Mouse (Mus musculus) embryonic facial prominence, embryonic 11.5 days (tissue): ENCODE data around the gene Mdc1. TPM values are rescaled to one million over a fixed set of nuclear protein-coding genes. Genes with fewer than 3 reads are reported as not detected.

ENCODE experiments used
- ATAC-seq: fragments of 200-750 bp; cut with Nextera tagmentation; replicated peaks from 2 replicates; pipeline ENCODE4 v1.8.0; 2017; ENCODE audit warnings: low read depth; ENCODE audit not compliant: insufficient number of reproducible peaks, low FRiP score, low TSS enrichment
- DNase-seq: peaks from one replicate; pipeline ENCODE4 v3.0.0-alpha.2; 2015; ENCODE audit warnings: low spot score
- H3K27ac ChIP-seq: fragments of 300-500 bp; sonication (generic); replicated peaks from 2 replicates; pipeline ENCODE4 v1.5.1; 2014; ENCODE audit warnings: mild to moderate bottlenecking, low read depth, low read length, control low read depth
- H3K27me3 ChIP-seq: fragments of 300-500 bp; sonication (generic); 2 replicates; pipeline ENCODE4 v1.6.1; 2014; ENCODE audit warnings: mild to moderate bottlenecking, low read length, moderate library complexity, mixed read lengths; ENCODE audit not compliant: control insufficient read depth, insufficient read depth
- H3K36me3 ChIP-seq: fragments of 300-500 bp; sonication (generic); replicated peaks from 2 replicates; pipeline ENCODE4 v1.6.1; 2014; ENCODE audit warnings: low read depth, mild to moderate bottlenecking, low read length, moderate library complexity, mixed read lengths; ENCODE audit not compliant: control insufficient read depth, insufficient read depth
- H3K4me1 ChIP-seq: fragments of 300-500 bp; sonication (generic); 2 replicates; pipeline ENCODE4 v1.6.1; 2014; ENCODE audit warnings: low read length, mixed read lengths; ENCODE audit not compliant: control insufficient read depth, insufficient read depth
- H3K4me2 ChIP-seq: fragments of 300-500 bp; sonication (generic); 2 replicates; pipeline ENCODE4 v1.6.1; 2014; ENCODE audit warnings: low read depth, mild to moderate bottlenecking, control low read depth, low read length, moderate library complexity
- H3K4me3 ChIP-seq: fragments of 300-500 bp; sonication (generic); 2 replicates; pipeline ENCODE4 v1.5.1; 2014; ENCODE audit warnings: low read depth, low read length, control low read depth
- H3K9ac ChIP-seq: fragments of 300-500 bp; sonication (generic); replicated peaks from 2 replicates; pipeline ENCODE4 v1.6.1; 2014; ENCODE audit warnings: mild to moderate bottlenecking, control low read depth, low read length
- H3K9me3 ChIP-seq: fragments of 300-500 bp; sonication (generic); replicated peaks from 2 replicates; pipeline ENCODE4 v1.6.1; 2016; ENCODE audit warnings: mild to moderate bottlenecking, low read length, inconsistent platforms, mixed read lengths; ENCODE audit not compliant: control insufficient read depth
- WGBS: fragments of 180-500 bp; shearing (Covaris S2); extraction: QIAGEN DNeasy Blood & Tissue Kit; methylation state at CpG from one replicate; pipeline ENCODE4 v1.1.7; 2014; 5-methylcytosine and 5-hydroxymethylcytosine counted together
- polyA plus RNA-seq: library from polyadenylated mRNA; unstranded; fragments of >200 nt; fragmentation: Nextera tagmentation; extraction: Ambion mirVana; gene quantifications from 2 replicates; pipeline ENCODE4 v1.2.1, GENCODE M21; 2014

Gene Mdc1
- polyA plus RNA-seq, 1 experiment from 2014 or later, result 23.4 TPM

- Histone ChIP-seq H3K27ac (no peak overlapping the region), H3K9ac (no peak overlapping the region), H3K36me3 (peaks cover 5% of the 10 kb centered on the region), H3K4me2 (peak overlapping the region; percentile 3), H3K9me3 (no peaks in the 10 kb centered on the region), H3K4me3 (peak overlapping the region; percentile 19), H3K4me1 (peaks cover 3% of the 10 kb centered on the region; the same call in 1 of the 2 replicates), H3K27me3 (no peaks in the 10 kb centered on the region)
- DNase-seq (no peak), ATAC-seq (no peak)
- 54% methylated on average over 14 of the region's 14 CpGs for WGBS
Measured at GRCm38 (mm10) chr17:35840561-35840960, 754 bp upstream of the Mdc1 start.

DNA sequence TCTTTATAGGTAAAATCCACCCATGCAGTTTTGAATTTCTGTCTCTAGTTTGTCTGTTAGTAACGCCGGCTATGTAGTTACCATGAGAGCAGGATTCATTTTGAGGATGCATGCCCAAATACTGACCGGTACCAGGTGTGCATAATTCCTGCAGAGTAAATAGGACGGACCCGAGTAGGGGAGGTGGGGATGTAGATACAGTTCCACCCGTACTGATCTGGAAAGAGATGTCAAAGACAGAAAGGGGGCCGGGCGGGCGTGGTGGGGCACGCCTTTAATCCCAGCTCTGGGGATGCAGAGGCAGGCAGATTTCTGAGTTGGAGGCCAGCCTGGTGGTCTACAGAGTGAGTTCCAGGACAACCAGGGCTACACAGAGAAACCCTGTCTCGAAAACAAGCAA is 691 bp downstream of the Mdc1 start:
- Histone ChIP-seq H3K27ac (peak overlapping the region; percentile 35; the same call in 1 of the 2 replicates), H3K9ac (peak overlapping the region; percentile 78), H3K36me3 (no peaks in the 10 kb centered on the region; the same call in 1 of the 2 replicates), H3K4me1 (no peaks in the 10 kb centered on the region), H3K27me3 (no peaks in the 10 kb centered on the region), H3K4me3 (peak overlapping the region; percentile 59), H3K9me3 (no peaks in the 10 kb centered on the region), H3K4me2 (peak overlapping the region; percentile 57)
- DNase-seq, result peak; percentile 37
- 20% methylated on average over 11 of the region's 11 CpGs for WGBS
- ATAC-seq, result no peak

DNA sequence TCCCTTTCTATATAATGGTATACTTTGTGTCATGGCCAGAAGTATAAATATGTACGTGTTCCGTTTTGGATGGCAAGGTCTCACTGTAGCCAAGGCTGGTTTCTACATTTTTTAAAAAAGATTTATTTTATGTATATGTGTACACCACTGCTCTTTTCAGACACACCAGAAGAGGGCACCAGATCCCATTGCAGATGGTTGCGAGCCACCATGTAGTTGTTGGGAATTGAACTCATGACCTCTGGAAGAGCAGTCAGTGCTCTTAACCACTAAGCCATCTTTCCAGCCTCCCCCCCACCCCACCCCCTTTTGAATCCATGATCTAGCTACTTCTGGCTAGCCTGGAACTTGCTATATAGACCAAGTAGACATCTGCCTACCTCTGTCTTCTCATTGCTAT is 2.2 kb downstream of the Mdc1 start:
- 94% methylated on average over 3 of the region's 3 CpGs for WGBS
- Histone ChIP-seq H3K4me3 (no peak overlapping the region), H3K36me3 (no peaks in the 10 kb centered on the region; the same call in 1 of the 2 replicates), H3K4me2 (no peak overlapping the region), H3K9ac (no peak overlapping the region), H3K27me3 (no peaks in the 10 kb centered on the region), H3K27ac (no peak overlapping the region), H3K4me1 (no peaks in the 10 kb centered on the region), H3K9me3 (no peaks in the 10 kb centered on the region)
- ATAC-seq, result no peak
- DNase-seq, result no peak

DNA sequence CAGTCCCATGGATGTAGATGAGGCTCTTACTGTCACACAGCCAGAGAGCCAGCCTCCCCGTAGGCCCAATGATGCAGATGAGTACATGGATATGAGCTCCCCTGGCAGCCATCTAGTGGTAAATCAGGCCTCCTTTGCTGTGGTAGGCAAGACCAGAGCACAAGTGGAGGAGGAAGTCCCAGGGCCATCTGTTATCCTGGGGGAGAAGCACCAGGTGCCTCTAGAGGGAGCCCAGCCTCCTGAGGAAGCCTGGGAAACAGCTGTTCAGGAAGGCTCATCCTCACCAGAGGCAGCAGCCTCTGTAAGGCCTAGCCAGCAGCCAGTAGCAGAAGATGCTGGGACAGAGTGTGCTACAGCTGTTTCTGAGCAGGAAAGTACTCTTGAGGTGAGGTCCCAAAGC is 6.8 kb downstream of the Mdc1 start:
- WGBS, result 81% methylated on average over 1 of the region's 1 CpGs
- no peak overlapping the region for H3K27ac ChIP-seq
- DNase-seq (no peak), ATAC-seq (no peak)
- peaks cover 8% of the 10 kb centered on the region for H3K36me3 ChIP-seq
- no peaks in the 10 kb centered on the region for H3K27me3 ChIP-seq
- no peak overlapping the region for H3K4me3 ChIP-seq
- no peaks in the 10 kb centered on the region for H3K9me3 ChIP-seq
- H3K4me2 ChIP-seq, result no peak overlapping the region
- no peaks in the 10 kb centered on the region for H3K4me1 ChIP-seq
- H3K9ac ChIP-seq, result no peak overlapping the region

GRCm38 (mm10) chr17:35850974-35851373 is 9.7 kb downstream of the Mdc1 start:
- 95% methylated on average over 3 of the region's 3 CpGs for WGBS
- Histone ChIP-seq H3K27me3 (no peaks in the 10 kb centered on the region), H3K4me2 (no peak overlapping the region), H3K4me3 (no peak overlapping the region), H3K27ac (no peak overlapping the region), H3K4me1 (no peaks in the 10 kb centered on the region), H3K9ac (no peak overlapping the region), H3K9me3 (no peaks in the 10 kb centered on the region), H3K36me3 (peaks cover 8% of the 10 kb centered on the region)
- no peak for ATAC-seq
- DNase-seq, result no peak

- Histone ChIP-seq H3K4me1 (no peaks in the 10 kb centered on the region; the same call in 1 of the 2 replicates), H3K27ac (no peak overlapping the region), H3K27me3 (no peaks in the 10 kb centered on the region), H3K4me2 (no peak overlapping the region), H3K36me3 (peaks cover 2% of the 10 kb centered on the region), H3K9ac (no peak overlapping the region), H3K4me3 (no peak overlapping the region), H3K9me3 (no peaks in the 10 kb centered on the region)
- 83% methylated on average over 1 of the region's 1 CpGs for WGBS
- DNase-seq (no peak), ATAC-seq (no peak)
Measured at GRCm38 (mm10) chr17:35859371-35859770, 18.1 kb downstream of the Mdc1 start.

- H3K4me3 ChIP-seq, result no peak overlapping the region
- peaks cover 2% of the 10 kb centered on the region for H3K36me3 ChIP-seq
- H3K9me3 ChIP-seq, result no peaks in the 10 kb centered on the region
- no peaks in the 10 kb centered on the region for H3K27me3 ChIP-seq
- no peak overlapping the region for H3K9ac ChIP-seq
- no peak overlapping the region for H3K27ac ChIP-seq
- no peak for DNase-seq
- no peak for ATAC-seq
- H3K4me1 ChIP-seq, result no peaks in the 10 kb centered on the region; the same call in 1 of the 2 replicates
- no peak overlapping the region for H3K4me2 ChIP-seq
- WGBS, result 68% methylated on average over 2 of the region's 2 CpGs
Measured at GRCm38 (mm10) chr17:35859835-35860234, 18.5 kb downstream of the Mdc1 start.

DNA sequence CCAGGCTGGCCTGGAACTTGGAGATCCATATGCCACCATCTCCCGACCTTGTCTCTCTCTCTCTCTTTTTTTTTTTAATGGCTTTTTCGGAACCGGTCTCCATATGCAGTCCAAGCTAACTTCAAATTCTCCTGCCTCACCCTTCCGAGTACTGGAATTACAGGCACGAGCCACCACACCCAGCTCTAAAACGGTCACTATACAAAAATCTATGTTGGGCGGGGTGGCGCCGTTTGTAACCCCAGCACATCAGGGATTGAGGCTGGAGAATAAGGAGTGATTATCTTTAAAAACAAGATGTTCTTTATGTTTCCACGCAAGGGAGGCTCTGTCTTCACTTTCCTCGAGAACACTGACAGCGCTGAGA is 19.5 kb downstream of the Mdc1 start:
- Histone ChIP-seq H3K27ac (0 out of 2 replicates have a peak overlapping the region, but pooled peaks have one; percentile 88), H3K9me3 (no peaks in the 10 kb centered on the region), H3K4me1 (no peaks in the 10 kb centered on the region; the same call in 1 of the 2 replicates), H3K36me3 (peaks cover 2% of the 10 kb centered on the region), H3K4me3 (peak overlapping the region; percentile 65), H3K9ac (peak overlapping the region; percentile 88), H3K27me3 (no peaks in the 10 kb centered on the region), H3K4me2 (peak overlapping the region; percentile 58)
- ATAC-seq (no peak), DNase-seq (no peak)
- 7% methylated on average over 12 of the region's 12 CpGs for WGBS
